ENCODE assay signal across 31 mouse cellular contexts in genomic region chr1:109481387-109481786, GRCm38 (mm10).
DNase-seq lines count a peak whose midpoint lies in the region; ATAC-seq and TF ChIP-seq lines count a peak whose summit lies in the region.
"Had no signal": no experiment of that assay in that cellular context is flagged by ENCODE, and none has a peak within 500 bp of the region (broad histone marks: within the 10 kb centered on the region; RNA-seq: fewer than 3 reads in every experiment).

No protein-coding gene starts in this region.

- H3K27ac ChIP-seq in forebrain, embryonic 14.5 days (ENCODE audit: low read depth, low read length) = no peak overlapping the region
- H3K27ac ChIP-seq in forebrain, embryonic 10.5 days = no peak overlapping the region
- no peak overlapping the region for H3K27ac ChIP-seq in cerebellum, adult 2 months (ENCODE audit: insufficient read depth, low read length)
- H3K27ac ChIP-seq: embryonic facial prominence, embryonic 13.5 days; forebrain, embryonic 12.5 days; heart, embryonic 10.5 days; heart, embryonic 15.5 days; intestine, embryonic 15.5 days; limb, embryonic 12.5 days; liver, embryonic 15.5 days; lung, embryonic 15.5 days; midbrain, embryonic 12.5 days; neural tube, embryonic 15.5 days had no signal

- peak; percentile 39 for DNase-seq in forebrain, embryonic 14.5 days (ENCODE audit: low spot score)
- no peak for DNase-seq in forebrain, embryonic 10.5 days (ENCODE audit: extremely low spot score, low spot score)
- DNase-seq in brain, embryonic 14.5 days (ENCODE audit: low read depth) = peak; percentile 57
- peak; percentile 66 to 84 for DNase-seq in cerebellum, adult 2 months
- peak; percentile 76 to 90 for DNase-seq in cerebellum, postnatal 14 days
- DNase-seq in gastrocnemius, postnatal 25 days = no peak
- DNase-seq in urinary bladder, postnatal 10 days (ENCODE audit: low spot score) = no peak
- DNase-seq in lung, postnatal 14 days = no peak
- DNase-seq: adrenal gland, postnatal 14 days; gastrocnemius, postnatal 14 days; heart, adult 11 months; kidney, adult 2 months; layer of hippocampus, postnatal 36 days; lung, postnatal 36 days; retina, postnatal 1 day; spleen, adult 18-20 months; thymus, postnatal 25 days had no signal

- ATAC-seq in forebrain, embryonic 14.5 days = no peak
- ATAC-seq: hindbrain, embryonic 16.5 days; intestine, embryonic 15.5 days; Patski had no signal

- H3K4me1 ChIP-seq in forebrain, embryonic 14.5 days (ENCODE audit: control insufficient read depth, insufficient read depth, low read length) = no peaks in the 10 kb centered on the region
- H3K4me1 ChIP-seq in forebrain, embryonic 10.5 days = no peaks in the 10 kb centered on the region
- H3K4me1 ChIP-seq in cerebellum, adult 2 months (ENCODE audit: control insufficient read depth, insufficient read depth, low read length) = no peaks in the 10 kb centered on the region
- H3K4me1 ChIP-seq: forebrain, embryonic 12.5 days; heart, embryonic 10.5 days; heart, embryonic 15.5 days; intestine, embryonic 15.5 days; limb, embryonic 12.5 days; liver, embryonic 15.5 days; lung, embryonic 15.5 days; midbrain, embryonic 12.5 days; neural tube, embryonic 15.5 days had no signal

- no peaks in the 10 kb centered on the region for H3K9me3 ChIP-seq in forebrain, embryonic 14.5 days (replicated peaks; ENCODE audit: control insufficient read depth, low read length)
- no peaks in the 10 kb centered on the region for H3K9me3 ChIP-seq in forebrain, embryonic 10.5 days
- H3K9me3 ChIP-seq: embryonic facial prominence, embryonic 13.5 days; forebrain, embryonic 12.5 days; heart, embryonic 10.5 days; heart, embryonic 15.5 days; intestine, embryonic 15.5 days; limb, embryonic 12.5 days; liver, embryonic 15.5 days; lung, embryonic 15.5 days; midbrain, embryonic 12.5 days; neural tube, embryonic 15.5 days had no signal

- H3K27me3 ChIP-seq in forebrain, embryonic 14.5 days (replicated peaks; ENCODE audit: control insufficient read depth, insufficient read depth, low read length) = no peaks in the 10 kb centered on the region
- no peaks in the 10 kb centered on the region for H3K27me3 ChIP-seq in forebrain, embryonic 10.5 days (ENCODE audit: poor library complexity, severe bottlenecking)
- H3K27me3 ChIP-seq in cerebellum, adult 2 months (ENCODE audit: control insufficient read depth, insufficient read depth, low read length) = no peaks in the 10 kb centered on the region
- H3K27me3 ChIP-seq: embryonic facial prominence, embryonic 13.5 days; forebrain, embryonic 12.5 days; heart, embryonic 15.5 days; intestine, embryonic 15.5 days; limb, embryonic 12.5 days; liver, embryonic 15.5 days; lung, embryonic 15.5 days; midbrain, embryonic 12.5 days; neural tube, embryonic 15.5 days; Patski had no signal

- no peak for TF ChIP-seq POLR2A in brain, embryonic 14.5 days (IDR thresholded peaks at IDR 0.05; ENCODE audit: borderline replicate concordance, extremely low read depth, insufficient read depth, insufficient read length, poor library complexity, severe bottlenecking)
- no peak for TF ChIP-seq POLR2A in cerebellum, adult 2 months (IDR thresholded peaks at IDR 0.05; ENCODE audit: borderline replicate concordance, insufficient read depth, low read length)

- WGBS in forebrain, embryonic 14.5 days = 59% methylated on average over 3 of the region's 3 CpGs
- WGBS in forebrain, embryonic 10.5 days = 86% methylated on average over 3 of the region's 3 CpGs
- 7% methylated on average over 3 of the region's 3 CpGs for whole genome bisulfite sequencing in cerebellum, adult 2 months

- H3K36me3 ChIP-seq in forebrain, embryonic 14.5 days (ENCODE audit: control insufficient read depth, insufficient read depth, low read length) = no peaks in the 10 kb centered on the region
- no peaks in the 10 kb centered on the region for H3K36me3 ChIP-seq in forebrain, embryonic 10.5 days (replicated peaks)
- H3K36me3 ChIP-seq: embryonic facial prominence, embryonic 13.5 days; forebrain, embryonic 12.5 days; G1E; heart, embryonic 10.5 days; heart, embryonic 15.5 days; intestine, embryonic 15.5 days; limb, embryonic 12.5 days; liver, embryonic 15.5 days; lung, embryonic 15.5 days; midbrain, embryonic 12.5 days; neural tube, embryonic 15.5 days had no signal

- H3K9ac ChIP-seq in forebrain, embryonic 14.5 days (ENCODE audit: low read length) = no peak overlapping the region
- H3K9ac ChIP-seq: embryonic facial prominence, embryonic 13.5 days; forebrain, embryonic 12.5 days; heart, embryonic 15.5 days; intestine, embryonic 15.5 days; limb, embryonic 12.5 days; liver, embryonic 15.5 days; lung, embryonic 15.5 days; midbrain, embryonic 12.5 days; neural tube, embryonic 15.5 days had no signal

- H3K4me3 ChIP-seq in forebrain, embryonic 14.5 days (ENCODE audit: low read depth, low read length) = no peak overlapping the region
- H3K4me3 ChIP-seq in forebrain, embryonic 10.5 days = no peak overlapping the region
- H3K4me3 ChIP-seq in cerebellum, adult 2 months (replicated peaks; ENCODE audit: insufficient read depth, low read depth, low read length) = no peak overlapping the region
- H3K4me3 ChIP-seq: embryonic facial prominence, embryonic 13.5 days; erythroblast, embryonic 14.5 days; forebrain, embryonic 12.5 days; heart, embryonic 10.5 days; heart, embryonic 15.5 days; intestine, embryonic 15.5 days; limb, embryonic 12.5 days; liver, embryonic 15.5 days; lung, embryonic 15.5 days; midbrain, embryonic 12.5 days; neural tube, embryonic 15.5 days had no signal

- no peak for TF ChIP-seq CTCF in brain, embryonic 14.5 days (IDR thresholded peaks at IDR 0.05; ENCODE audit: borderline replicate concordance, extremely low read depth, insufficient read depth, insufficient read length)
- TF ChIP-seq CTCF in cerebellum, adult 2 months (IDR thresholded peaks at IDR 0.05; ENCODE audit: borderline replicate concordance, insufficient read depth, low read depth, low read length) = no peak

- H3K4me2 ChIP-seq in forebrain, embryonic 14.5 days (ENCODE audit: low read length) = no peak overlapping the region
- H3K4me2 ChIP-seq: embryonic facial prominence, embryonic 13.5 days; forebrain, embryonic 12.5 days; heart, embryonic 15.5 days; intestine, embryonic 15.5 days; limb, embryonic 12.5 days; liver, embryonic 15.5 days; lung, embryonic 15.5 days; midbrain, embryonic 12.5 days; neural tube, embryonic 15.5 days had no signal

Comparison
In these comparisons a context has a peak if more than half of its experiments do, and no peak if none do; other contexts are left out.
1. DNase-seq: peak in forebrain, embryonic 14.5 days (single experiment), brain, embryonic 14.5 days (single experiment), cerebellum, adult 2 months (2 of 2) and cerebellum, postnatal 14 days (2 of 2); none in forebrain, embryonic 10.5 days (single experiment), gastrocnemius, postnatal 25 days (single experiment), urinary bladder, postnatal 10 days (single experiment) and lung, postnatal 14 days (single experiment).